Mouse (Mus musculus) heart, adult 11 months (tissue): ENCODE results near the gene Dnajc16.
A peak's percentile ranks its signal among the peaks of the same experiment; 100 is the strongest.

ENCODE experiments used
- DNase-seq: peaks from one replicate; pipeline ENCODE4 v3.0.0; 2022

Gene Dnajc16

GRCm38 (mm10) chr4:141722731-141723672 is 67.7 kb downstream of the Dnajc16 start, which contains the start of gene Ddi2:
Gene Ddi2, minus strand, starts transcription at chr4:141723419.
- DNase-seq, result peak; percentile 99

DNA sequence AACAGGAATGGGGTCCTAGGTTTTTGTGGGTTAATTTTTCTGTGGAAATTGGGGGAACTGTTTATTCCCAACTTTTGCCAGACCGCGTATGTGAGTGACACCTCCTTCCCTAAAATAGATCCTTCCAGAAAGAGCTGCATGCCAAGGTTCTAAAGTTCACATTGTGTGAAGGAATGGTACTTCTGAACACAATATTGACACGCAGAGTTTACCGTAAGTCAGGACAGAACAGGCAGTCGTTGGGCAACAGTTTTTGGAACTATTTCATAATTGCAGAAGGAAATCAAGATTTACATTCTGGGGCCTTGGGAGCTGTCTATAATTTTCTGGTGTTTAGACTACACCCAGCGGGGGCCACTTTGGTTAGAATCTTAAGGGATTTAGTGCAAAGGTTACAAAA is 68.8 kb downstream of the Dnajc16 start:
- DNase-seq, result no peak

GRCm38 (mm10) chr4:141720761-141721523 is 69.8 kb downstream of the Dnajc16 start:
- DNase-seq, result no peak

DNA sequence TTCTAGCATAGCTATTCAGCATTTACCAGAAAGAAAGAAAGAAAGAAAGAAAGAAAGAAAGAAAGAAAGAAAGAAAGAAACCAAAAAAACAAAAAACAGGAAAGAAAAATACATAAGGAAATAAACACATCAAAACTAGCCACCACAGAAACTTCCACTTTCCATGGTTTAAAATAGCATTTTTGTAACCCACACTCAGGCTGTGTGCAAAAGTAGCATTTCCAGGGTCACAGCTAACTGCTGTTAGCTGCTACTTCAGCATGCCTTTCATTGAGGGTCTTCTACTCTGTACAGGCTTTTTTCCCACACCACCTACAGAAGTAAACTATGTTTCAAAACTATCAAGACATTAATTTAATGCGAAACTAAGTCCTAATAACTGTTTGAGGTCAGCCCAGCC is 71.4 kb downstream of the Dnajc16 start:
- DNase-seq, result no peak

- DNase-seq, result no peak
Measured at GRCm38 (mm10) chr4:141717633-141718032, 73.1 kb downstream of the Dnajc16 start.

- DNase-seq, result no peak
Measured at GRCm38 (mm10) chr4:141715027-141715426, 75.7 kb downstream of the Dnajc16 start.

DNA sequence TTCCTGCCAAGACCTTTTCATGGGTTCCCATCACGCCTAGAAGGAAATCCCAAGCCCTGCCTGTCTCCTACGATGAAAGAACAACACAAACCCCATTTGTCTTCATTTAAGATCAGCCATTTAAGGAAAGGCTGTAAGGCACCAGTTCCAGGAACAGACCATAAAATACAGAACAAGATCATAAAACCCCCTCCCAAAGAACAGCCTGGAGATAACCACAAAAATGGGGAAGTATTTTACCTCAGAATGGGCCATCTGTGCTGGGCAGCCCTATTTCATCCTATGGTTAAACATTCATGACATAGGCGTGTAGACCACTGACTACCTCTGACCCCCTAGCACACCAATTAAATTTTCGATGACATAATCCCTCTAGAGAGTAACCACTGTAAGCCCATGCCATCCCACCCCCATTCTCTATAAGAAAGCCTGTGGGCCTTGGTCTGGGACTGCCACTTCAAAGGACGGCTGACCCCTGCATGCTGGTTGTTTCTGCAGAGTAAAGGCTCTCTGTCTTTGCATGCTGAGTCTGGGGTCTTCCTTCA is 77.1 kb downstream of the Dnajc16 start:
- DNase-seq, result no peak

- DNase-seq, result no peak
Measured at GRCm38 (mm10) chr4:141711250-141711649, 79.5 kb downstream of the Dnajc16 start.
